Mouse (Mus musculus): ENCODE results near the gene Art1. TPM values are rescaled to one million over a fixed set of nuclear protein-coding genes. Genes with fewer than 3 reads are reported as not detected.

Gene Art1
- 0.12 TPM in 1 of 2 replicates, not detected in the other for polyA plus RNA-seq (2015; fragmentation: Nextera tagmentation; extraction: Ambion mirVana)

DNA sequence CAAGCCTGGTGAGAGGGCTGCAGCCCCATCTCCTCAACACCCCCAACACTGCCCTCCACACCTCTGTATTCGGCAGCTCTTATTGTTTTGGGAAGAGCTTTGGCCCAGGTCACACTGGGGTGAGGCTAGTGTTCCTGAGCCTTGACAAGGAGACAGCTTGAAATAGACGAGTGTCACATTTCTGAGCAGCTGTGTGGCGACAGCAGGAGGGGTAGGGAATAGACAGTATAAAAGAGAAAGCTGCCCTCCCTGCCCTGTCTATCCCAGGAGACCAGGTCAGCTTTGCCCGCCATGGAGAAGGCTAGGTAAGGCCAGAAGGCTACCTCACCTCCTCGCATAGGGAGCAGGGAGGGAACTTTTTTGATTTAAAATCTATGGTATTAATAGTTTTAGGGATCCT is at the start of gene Art1:
TSS of gene Art1 (plus strand) at position 257 of the 400 bp plus-strand sequence.

DNA sequence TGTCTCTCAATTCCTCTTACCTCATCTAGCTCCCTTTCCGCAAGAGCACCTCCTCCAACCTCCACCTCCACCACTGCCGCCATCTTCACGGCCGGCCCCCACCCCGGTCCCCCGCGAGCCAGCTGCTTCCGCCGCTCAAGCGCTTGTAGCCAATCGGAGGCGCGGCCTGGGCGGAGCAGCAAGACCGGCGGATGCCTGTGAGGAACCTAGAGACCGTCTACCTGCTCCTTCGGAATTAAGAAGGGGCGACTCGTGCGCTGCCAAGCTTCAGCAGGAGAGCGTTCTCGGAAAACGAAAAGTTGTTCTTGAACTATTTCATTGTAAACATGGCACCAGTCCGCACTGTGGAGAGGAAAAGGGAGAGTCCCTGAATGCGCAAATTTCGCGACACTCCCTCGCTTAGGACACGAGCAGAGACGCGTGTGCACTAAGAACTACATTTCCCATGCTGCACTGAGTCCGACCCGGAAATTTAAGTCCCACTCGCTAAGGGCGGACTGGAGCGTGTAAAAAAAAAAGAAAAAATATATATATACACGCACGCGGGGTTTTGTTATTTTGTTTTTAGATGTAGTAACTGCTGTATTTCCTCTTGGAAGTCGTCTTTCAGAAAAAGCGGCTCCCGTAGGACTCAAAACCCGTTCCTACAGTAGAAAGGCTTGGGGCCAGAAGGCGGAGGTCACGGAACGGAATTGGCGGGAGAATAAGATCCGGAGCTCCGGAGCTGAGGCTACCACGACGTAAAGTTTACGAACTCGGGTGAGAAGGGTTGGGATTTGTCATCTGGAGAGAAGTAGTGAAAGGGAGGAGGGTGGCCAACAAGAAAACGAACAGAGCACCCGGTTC is 36.3 kb upstream of the Art1 start, which contains the start of the genes Rnf121, Xndc1 and Xntrpc:
TSS of gene Rnf121 (minus strand) at position 424 of the 846 bp plus-strand sequence.
TSS of gene Xndc1 (plus strand) at position 466 of the 846 bp plus-strand sequence.
TSS of gene Xntrpc (plus strand) at position 668 of the 846 bp plus-strand sequence.

DNA sequence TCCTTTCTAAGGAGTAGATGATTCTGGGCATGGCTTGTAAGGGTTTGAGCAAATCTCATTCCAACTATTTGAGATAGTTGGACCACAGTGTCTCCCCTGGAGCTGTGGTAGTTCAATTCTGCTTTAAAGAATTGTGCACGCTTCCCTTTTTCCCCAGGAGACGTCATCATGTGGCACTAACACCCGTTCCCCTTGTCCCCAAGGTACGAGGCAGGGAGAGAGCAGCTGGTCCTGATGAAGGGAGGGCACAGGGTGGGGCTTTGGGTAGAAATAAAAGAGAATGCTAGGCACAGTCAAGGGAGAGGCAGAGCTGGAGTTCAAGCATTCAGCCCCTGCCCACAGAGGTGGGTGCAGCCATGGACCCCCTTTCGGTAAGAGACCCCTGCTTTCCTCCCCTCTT is 18.7 kb upstream of the Art1 start, which contains the start of gene Trpc2:
TSS of gene Trpc2 (plus strand) at position 301 of the 400 bp plus-strand sequence.

DNA sequence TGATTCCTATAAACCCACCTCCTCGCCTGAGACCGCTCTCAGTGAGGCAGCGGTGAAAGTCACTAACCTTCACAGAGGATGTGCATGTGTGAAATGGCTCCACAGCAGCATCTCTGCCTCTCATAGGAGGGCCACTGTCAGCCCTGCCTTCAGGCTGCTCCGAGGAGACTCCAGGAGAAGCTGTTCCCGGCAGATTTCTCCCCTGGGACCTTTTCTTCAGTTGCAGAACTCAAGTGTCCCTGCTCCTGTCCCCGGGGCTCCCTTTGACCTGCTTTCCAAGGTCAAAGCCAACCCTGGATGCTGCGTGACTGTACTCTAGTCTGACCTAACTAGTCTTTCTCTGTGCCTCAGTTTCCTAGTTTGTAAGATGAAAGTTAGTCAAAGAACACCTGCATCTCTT is 7.6 kb downstream of the Art1 start, which contains the start of gene Art5:
TSS of gene Art5 (minus strand) at position 319 of the 400 bp plus-strand sequence.

DNA sequence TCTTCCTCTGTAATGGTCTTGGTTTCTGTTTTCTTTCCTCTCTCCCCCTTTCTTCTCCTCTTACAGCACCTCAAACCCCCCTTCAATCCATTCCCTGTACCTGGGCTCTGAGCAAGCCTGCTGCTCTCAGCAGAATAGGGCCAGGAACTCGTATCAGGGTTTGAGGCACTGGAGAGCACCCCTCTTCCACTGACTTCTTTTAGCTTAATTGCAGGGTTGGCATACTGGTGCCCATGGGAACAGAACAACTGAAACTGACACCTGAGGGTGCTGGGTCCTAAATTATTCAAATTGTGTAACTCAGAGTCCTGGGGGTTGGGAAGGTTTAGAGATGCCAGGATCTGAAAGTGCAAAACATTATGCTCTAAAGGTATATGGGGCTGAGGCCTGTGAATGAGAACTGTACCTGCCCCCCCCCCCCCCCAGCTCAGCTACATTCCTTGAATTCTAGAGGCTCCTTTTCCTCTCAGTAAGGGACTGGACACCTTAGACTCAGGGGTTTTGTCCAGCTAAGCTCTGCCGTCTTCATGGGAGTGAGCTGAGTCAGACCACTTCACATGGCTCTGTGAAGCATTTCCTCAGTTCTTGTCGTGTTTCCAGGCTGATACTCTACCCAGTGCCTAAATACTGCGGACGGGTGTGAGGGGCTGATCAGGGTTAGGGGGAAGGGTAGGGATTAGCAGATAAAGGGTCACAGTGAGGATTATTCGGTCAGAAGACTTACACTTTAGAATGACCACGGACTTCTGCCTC is 15.2 kb downstream of the Art1 start, which contains the start of gene Chrna10:
TSS of gene Chrna10 (minus strand) at position 250 of the 753 bp plus-strand sequence.

Other genes with a start within 250 kb of the Art1 start
- 8.9 and 41.0 TPM in 2 replicates for gene Folr2, start 244.5 kb upstream of the Art1 start, polyA plus RNA-seq (2015; fragmentation: Nextera tagmentation; extraction: Ambion mirVana)
- 47.4 and 49.6 TPM in 2 replicates for gene Anapc15, start 238.0 kb upstream of the Art1 start, polyA plus RNA-seq (2015; fragmentation: Nextera tagmentation; extraction: Ambion mirVana)
- 5.9 and 6.8 TPM in 2 replicates for gene Folr1, start 231.0 kb upstream of the Art1 start, polyA plus RNA-seq (2015; fragmentation: Nextera tagmentation; extraction: Ambion mirVana)
- gene Lamtor1, start 195.8 kb upstream of the Art1 start, polyA plus RNA-seq (2015; fragmentation: Nextera tagmentation; extraction: Ambion mirVana) = 127 and 137 TPM in 2 replicates
- 0.06 and 0.19 TPM in 2 replicates for gene Tomt, start 195.4 kb upstream of the Art1 start, polyA plus RNA-seq (2015; fragmentation: Nextera tagmentation; extraction: Ambion mirVana)
- gene Lrrc51, start 167.8 kb upstream of the Art1 start, polyA plus RNA-seq (2015; fragmentation: Nextera tagmentation; extraction: Ambion mirVana) = 7.6 and 8.7 TPM in 2 replicates
- 24.5 and 25.5 TPM in 2 replicates for gene Numa1, start 167.6 kb upstream of the Art1 start, polyA plus RNA-seq (2015; fragmentation: Nextera tagmentation; extraction: Ambion mirVana)
- gene Il18bp, start 83.1 kb upstream of the Art1 start, polyA plus RNA-seq (2015; fragmentation: Nextera tagmentation; extraction: Ambion mirVana) = 1.2 and 1.7 TPM in 2 replicates
- gene Rnf121, start 36.3 kb upstream of the Art1 start, polyA plus RNA-seq (2015; fragmentation: Nextera tagmentation; extraction: Ambion mirVana) = 17.5 and 17.7 TPM in 2 replicates
- 7.7 and 8.1 TPM in 2 replicates for gene Xndc1, start 36.2 kb upstream of the Art1 start, polyA plus RNA-seq (2015; fragmentation: Nextera tagmentation; extraction: Ambion mirVana)
- 0.12 and 0.18 TPM in 2 replicates for gene Xntrpc, start 36.0 kb upstream of the Art1 start, polyA plus RNA-seq (2015; fragmentation: Nextera tagmentation; extraction: Ambion mirVana)
- gene Trpc2, start 18.6 kb upstream of the Art1 start, polyA plus RNA-seq (2015; fragmentation: Nextera tagmentation; extraction: Ambion mirVana) = 0.08 TPM in 1 of 2 replicates, not detected in the other
- 0.12 and 0.35 TPM in 2 replicates for gene Art5, start 7.7 kb downstream of the Art1 start, polyA plus RNA-seq (2015; fragmentation: Nextera tagmentation; extraction: Ambion mirVana)
- not detected in 2 replicates for gene Chrna10, start 15.1 kb downstream of the Art1 start, polyA plus RNA-seq (2015; fragmentation: Nextera tagmentation; extraction: Ambion mirVana)
- 13.1 and 16.8 TPM in 2 replicates for gene Nup98, start 108.4 kb downstream of the Art1 start, polyA plus RNA-seq (2015; fragmentation: Nextera tagmentation; extraction: Ambion mirVana)
- 77.6 and 80.8 TPM in 2 replicates for gene Pgap2, start 108.5 kb downstream of the Art1 start, polyA plus RNA-seq (2015; fragmentation: Nextera tagmentation; extraction: Ambion mirVana)
- gene Rhog, start 154.3 kb downstream of the Art1 start, polyA plus RNA-seq (2015; fragmentation: Nextera tagmentation; extraction: Ambion mirVana) = 67.7 and 84.5 TPM in 2 replicates
- 42.4 and 46.2 TPM in 2 replicates for gene Stim1, start 166.1 kb downstream of the Art1 start, polyA plus RNA-seq (2015; fragmentation: Nextera tagmentation; extraction: Ambion mirVana)